Mouse (Mus musculus): ENCODE data around the gene E2f2. TPM values are rescaled to one million over a fixed set of nuclear protein-coding genes. Genes with fewer than 3 reads are reported as not detected.
A peak's percentile ranks its signal among the peaks of the same experiment; 100 is the strongest.

Gene E2f2
- total and polyA plus RNA-seq, 2 experiments from 2014 or later = 1.2 to 1.4 TPM

DNA sequence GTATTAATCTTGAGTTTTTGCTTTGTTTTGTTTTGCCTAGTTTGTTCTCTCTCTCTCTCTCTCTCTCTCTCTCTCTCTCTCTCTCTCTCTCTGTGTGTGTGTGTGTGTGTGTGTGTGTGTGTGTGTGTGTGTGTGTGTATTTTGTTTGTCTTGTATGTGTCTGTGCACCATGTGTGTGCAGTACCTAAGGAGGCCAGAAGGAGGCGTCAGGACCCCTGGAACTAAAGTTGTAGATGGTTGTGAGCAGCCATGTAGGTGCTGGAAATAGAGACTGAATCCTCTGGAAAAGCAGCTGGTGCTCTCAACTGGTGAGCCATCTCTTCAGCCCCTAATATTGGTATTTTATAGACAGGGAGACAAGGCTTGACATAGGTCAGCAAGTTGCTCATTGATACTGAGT is 42.4 kb upstream of the E2f2 start:
- no peak for ATAC-seq

DNA sequence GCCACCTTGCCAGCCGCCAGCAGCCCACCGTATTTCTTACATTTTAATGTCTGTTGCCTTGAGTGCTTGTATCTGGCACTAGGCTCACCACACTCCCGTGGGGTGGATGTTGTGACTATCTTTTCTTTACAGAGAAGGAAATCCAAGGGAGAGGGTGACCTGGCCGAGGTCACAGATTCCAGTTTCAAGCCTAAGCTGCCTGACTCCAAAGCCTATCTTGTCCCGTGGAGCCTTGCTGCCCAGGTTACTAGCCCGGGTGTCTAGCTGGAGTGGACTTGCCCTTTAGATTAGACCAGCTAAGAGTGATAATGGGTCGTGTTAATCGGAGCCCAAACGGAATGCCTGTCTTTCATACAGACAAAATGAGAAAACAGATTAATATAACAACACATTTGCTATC is 38.4 kb upstream of the E2f2 start:
- peak overlapping the region; percentile 86; the same call in 1 of the 2 replicates for H3K4me2 ChIP-seq (ENCODE audit: low read depth)
- peak overlapping the region; percentile 91 for H3K27ac ChIP-seq (ENCODE audit: low read depth, low read length)
- 19% methylated on average over 9 of the region's 9 CpGs for WGBS
- no peak overlapping the region for H3K4me3 ChIP-seq (ENCODE audit: low read depth, low read length)
- H3K4me1 ChIP-seq (ENCODE audit: insufficient read depth) = peaks cover 22% of the 10 kb centered on the region; the same call in 1 of the 2 replicates
- no peak for DNase-seq
- no peaks in the 10 kb centered on the region for H3K9me3 ChIP-seq (ENCODE audit: low read length)
- no peak for TF ChIP-seq CTCF (IDR thresholded peaks at IDR 0.05; ENCODE audit: low read depth)
- no peaks in the 10 kb centered on the region for H3K27me3 ChIP-seq (ENCODE audit: insufficient read depth, low read length)
- no peaks in the 10 kb centered on the region for H3K36me3 ChIP-seq (ENCODE audit: insufficient read depth)
- no peak for ATAC-seq
- peak overlapping the region; percentile 66; the same call in 1 of the 2 replicates for H3K9ac ChIP-seq

More for the DNA sequence above, 42.4 kb upstream of the E2f2 start:
- Histone ChIP-seq H3K4me3 (ENCODE audit: low read depth, low read length) (no peak overlapping the region), H3K9me3 (ENCODE audit: low read length) (no peaks in the 10 kb centered on the region), H3K4me2 (ENCODE audit: low read depth) (no peak overlapping the region), H3K36me3 (ENCODE audit: insufficient read depth) (no peaks in the 10 kb centered on the region), H3K27ac (ENCODE audit: low read depth, low read length) (no peak overlapping the region), H3K4me1 (ENCODE audit: insufficient read depth) (0 out of 2 replicates have a peak, but pooled peaks cover 8% of the 10 kb centered on the region), H3K27me3 (ENCODE audit: insufficient read depth, low read length) (no peaks in the 10 kb centered on the region), H3K9ac (no peak overlapping the region)
- DNase-seq = no peak
- WGBS = 88% methylated on average over 1 of the region's 1 CpGs
- TF ChIP-seq CTCF (IDR thresholded peaks at IDR 0.05; ENCODE audit: low read depth) = no peak

DNA sequence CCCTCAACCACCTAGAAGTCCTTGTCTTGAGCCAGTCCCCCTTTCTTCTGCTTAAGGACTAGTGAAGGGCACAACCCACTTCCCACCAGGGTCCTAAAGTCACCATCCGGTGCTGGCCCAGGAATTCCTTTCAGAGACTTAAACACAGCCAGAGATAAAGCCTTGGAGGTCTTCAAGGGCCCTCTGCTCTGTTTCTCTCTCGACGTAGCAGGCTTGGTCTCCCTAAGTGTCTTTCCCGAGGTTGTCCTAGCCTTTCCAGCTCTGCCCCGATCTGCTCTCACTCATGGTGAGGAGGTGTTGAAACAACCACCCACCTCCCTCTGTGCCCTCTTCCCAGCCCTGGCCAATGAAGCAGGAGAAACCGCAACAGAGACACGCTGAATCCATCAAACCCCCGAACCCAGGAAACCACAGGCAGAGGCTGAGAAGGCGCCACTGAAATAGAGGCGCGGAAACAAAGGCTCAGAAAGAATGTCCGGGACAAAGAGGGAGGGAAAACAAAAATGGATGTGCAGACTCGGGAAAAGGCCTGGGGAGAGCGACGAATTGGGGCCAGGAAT is 37.7 kb upstream of the E2f2 start:
- peak overlapping the region; percentile 49 for H3K4me3 ChIP-seq (ENCODE audit: low read depth, low read length)
- no peaks in the 10 kb centered on the region for H3K9me3 ChIP-seq (ENCODE audit: low read length)
- peak; percentile 66 for ATAC-seq
- H3K36me3 ChIP-seq (ENCODE audit: insufficient read depth) = no peaks in the 10 kb centered on the region
- peak overlapping the region; percentile 86 for H3K4me2 ChIP-seq (ENCODE audit: low read depth)
- peaks cover 22% of the 10 kb centered on the region; the same call in 1 of the 2 replicates for H3K4me1 ChIP-seq (ENCODE audit: insufficient read depth)
- peak; percentile 61 for DNase-seq
- H3K9ac ChIP-seq = peak overlapping the region; percentile 66
- no peak for TF ChIP-seq CTCF (IDR thresholded peaks at IDR 0.05; ENCODE audit: low read depth)
- H3K27me3 ChIP-seq (ENCODE audit: insufficient read depth, low read length) = no peaks in the 10 kb centered on the region
- peak overlapping the region; percentile 91 for H3K27ac ChIP-seq (ENCODE audit: low read depth, low read length)
- WGBS = 4% methylated on average over 15 of the region's 15 CpGs

DNA sequence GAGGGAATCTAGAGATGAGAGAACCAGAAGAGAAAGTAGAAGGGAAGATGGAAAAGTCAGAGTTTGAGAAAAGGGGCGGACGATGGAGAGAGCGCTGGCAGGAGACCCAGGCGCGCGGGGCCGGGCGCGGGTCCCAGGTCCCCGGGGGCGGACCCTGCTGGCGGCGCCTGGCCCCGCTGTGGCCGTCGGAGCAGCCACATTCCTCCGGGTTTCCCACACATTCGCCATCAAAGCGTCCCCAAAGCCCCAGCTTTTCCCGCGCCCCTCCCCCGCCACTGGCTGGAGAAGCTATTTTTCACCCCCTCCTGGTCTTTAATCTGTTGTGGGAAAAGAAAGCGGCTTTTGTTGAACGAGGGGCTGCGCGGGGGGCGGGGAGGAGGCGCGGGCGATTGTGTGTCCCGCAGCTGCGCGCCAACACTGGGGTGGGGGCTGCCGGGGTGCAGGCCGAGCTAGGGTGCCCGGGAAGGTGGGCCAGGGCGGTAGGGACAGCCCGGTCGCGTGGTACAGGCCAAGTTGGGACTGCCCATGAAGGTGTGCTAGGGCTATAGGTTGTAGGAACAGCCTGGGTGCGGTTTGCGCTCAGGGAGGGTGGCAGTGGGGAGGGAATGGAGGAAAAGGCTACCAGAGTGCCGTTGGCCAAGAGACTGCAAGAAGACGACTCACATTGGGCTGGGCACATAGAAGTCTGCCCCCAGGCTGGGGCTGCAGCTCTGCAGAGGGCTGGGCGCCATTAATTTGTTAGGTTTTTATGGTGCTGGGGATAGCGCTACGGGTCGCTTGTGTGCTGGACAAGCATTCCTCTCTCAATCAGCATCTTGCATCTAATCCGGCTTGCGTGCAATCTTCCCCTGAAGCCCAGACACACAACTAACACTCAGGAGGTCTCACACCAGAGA is 37.0 kb upstream of the E2f2 start:
- DNase-seq = peak; percentile 83
- H3K27ac ChIP-seq (ENCODE audit: low read depth, low read length) = peak overlapping the region; percentile 91
- H3K4me3 ChIP-seq (ENCODE audit: low read depth, low read length) = peak overlapping the region; percentile 49
- no peaks in the 10 kb centered on the region for H3K36me3 ChIP-seq (ENCODE audit: insufficient read depth)
- H3K27me3 ChIP-seq (ENCODE audit: insufficient read depth, low read length) = no peaks in the 10 kb centered on the region
- peak overlapping the region; percentile 86 for H3K4me2 ChIP-seq (ENCODE audit: low read depth)
- H3K9ac ChIP-seq = peak overlapping the region; percentile 66
- peak; percentile 81 for ATAC-seq
- no peak for TF ChIP-seq CTCF (IDR thresholded peaks at IDR 0.05; ENCODE audit: low read depth)
- peaks cover 25% of the 10 kb centered on the region; the same call in 1 of the 2 replicates for H3K4me1 ChIP-seq (ENCODE audit: insufficient read depth)
- no peaks in the 10 kb centered on the region for H3K9me3 ChIP-seq (ENCODE audit: low read length)
- 2% methylated on average over 47 of the region's 50 CpGs for WGBS

DNA sequence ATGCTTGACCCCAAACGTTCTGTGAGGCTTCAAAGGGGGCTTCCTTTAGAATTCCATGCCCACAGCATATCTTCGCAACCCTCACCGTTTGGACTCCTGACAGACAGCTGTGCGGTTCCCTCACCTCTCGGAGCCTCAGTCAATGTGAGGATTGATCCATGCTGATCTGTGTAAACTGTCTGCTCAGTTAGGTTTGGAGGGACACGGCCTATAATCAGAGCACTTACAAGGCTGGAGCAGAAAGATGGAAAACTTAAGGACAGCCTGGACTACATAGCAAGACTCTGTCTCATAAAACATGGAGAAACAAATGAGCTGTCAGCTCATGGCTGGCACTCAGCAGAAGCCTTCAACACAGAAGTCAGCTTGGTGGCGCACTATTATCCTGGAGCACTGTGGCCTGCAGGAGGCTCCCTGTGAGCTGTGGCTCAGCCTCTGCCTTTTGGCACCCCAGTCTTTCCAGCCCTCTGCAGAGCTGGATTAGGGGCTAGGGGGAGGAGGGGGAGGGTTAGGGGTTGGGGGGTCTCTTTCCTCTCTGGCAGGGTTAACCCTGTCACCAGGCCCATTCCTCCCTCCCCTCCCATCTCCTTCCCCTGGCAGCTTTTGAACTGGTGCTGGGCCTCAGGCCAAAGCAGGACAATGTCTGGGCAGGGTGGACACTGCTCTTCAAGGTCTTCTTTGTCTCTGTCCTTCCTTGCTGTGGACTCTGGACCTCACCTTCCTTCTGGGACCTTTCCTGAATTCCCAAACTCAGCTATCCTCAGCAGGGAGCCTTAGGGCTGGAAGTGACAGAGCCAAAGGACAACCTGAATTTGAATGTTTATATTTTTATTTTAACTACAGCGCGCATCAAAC is 36.1 kb upstream of the E2f2 start:
- H3K4me1 ChIP-seq (ENCODE audit: insufficient read depth) = peaks cover 25% of the 10 kb centered on the region; the same call in 1 of the 2 replicates
- DNase-seq (no peak), ATAC-seq (0 out of 2 replicates have a peak, but pooled peaks have one; percentile 8)
- H3K9me3 ChIP-seq (ENCODE audit: low read length) = no peaks in the 10 kb centered on the region
- peak overlapping the region; percentile 86 for H3K4me2 ChIP-seq (ENCODE audit: low read depth)
- peak overlapping the region; percentile 66 for H3K9ac ChIP-seq
- WGBS = 35% methylated on average over 9 of the region's 9 CpGs
- peak overlapping the region; percentile 91 for H3K27ac ChIP-seq (ENCODE audit: low read depth, low read length)
- peak overlapping the region; percentile 49 for H3K4me3 ChIP-seq (ENCODE audit: low read depth, low read length)
- peak; percentile 44 for TF ChIP-seq CTCF (IDR thresholded peaks at IDR 0.05; ENCODE audit: low read depth)
- no peaks in the 10 kb centered on the region for H3K36me3 ChIP-seq (ENCODE audit: insufficient read depth)
- no peaks in the 10 kb centered on the region for H3K27me3 ChIP-seq (ENCODE audit: insufficient read depth, low read length)

DNA sequence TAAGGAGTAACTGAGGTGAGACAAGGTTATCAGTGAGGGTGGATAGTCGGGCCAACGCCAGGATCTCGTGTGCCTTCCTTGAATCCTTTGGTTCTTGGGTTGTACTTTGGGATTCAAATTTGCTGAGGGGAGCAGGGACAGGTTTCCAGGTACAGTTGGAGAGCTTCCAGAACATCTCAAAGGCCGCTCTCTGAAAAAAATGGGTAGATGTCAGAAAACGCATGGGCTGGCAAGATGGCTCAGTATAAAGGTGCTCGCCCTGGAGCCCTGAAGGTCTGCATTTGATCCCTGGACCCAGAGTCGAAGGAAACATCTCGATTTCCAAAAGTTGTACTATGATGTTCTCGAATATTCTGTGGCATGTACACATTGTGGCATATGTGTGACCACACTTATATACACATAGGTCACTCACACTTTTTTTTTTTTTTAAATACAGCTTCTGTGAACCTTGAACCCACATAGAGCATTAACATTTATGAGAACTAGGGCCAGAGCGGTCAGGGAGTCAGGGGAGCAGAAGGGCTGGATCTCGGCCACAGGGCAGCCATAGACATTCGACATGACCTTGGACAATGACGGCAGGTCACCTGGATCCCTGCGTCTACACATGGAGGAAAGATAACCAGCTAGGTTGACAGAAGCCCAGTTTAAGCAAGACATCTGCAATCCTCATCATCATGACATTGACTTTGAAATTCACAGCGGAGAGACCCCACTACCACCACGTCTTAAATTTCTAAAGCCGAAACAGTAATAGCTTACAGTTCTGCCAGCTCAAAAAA is 32.7 kb upstream of the E2f2 start:
- Histone ChIP-seq H3K4me3 (ENCODE audit: low read depth, low read length) (no peak overlapping the region), H3K4me1 (ENCODE audit: insufficient read depth) (peaks cover 24% of the 10 kb centered on the region; the same call in 1 of the 2 replicates), H3K36me3 (ENCODE audit: insufficient read depth) (no peaks in the 10 kb centered on the region), H3K27ac (ENCODE audit: low read depth, low read length) (peak overlapping the region; percentile 68), H3K9me3 (ENCODE audit: low read length) (no peaks in the 10 kb centered on the region), H3K9ac (0 out of 2 replicates have a peak overlapping the region, but pooled peaks have one; percentile 6), H3K27me3 (ENCODE audit: insufficient read depth, low read length) (no peaks in the 10 kb centered on the region), H3K4me2 (ENCODE audit: low read depth) (peak overlapping the region; percentile 49; the same call in 1 of the 2 replicates)
- WGBS = 60% methylated on average over 17 of the region's 17 CpGs
- no peak for TF ChIP-seq CTCF (IDR thresholded peaks at IDR 0.05; ENCODE audit: low read depth)
- no peak for ATAC-seq
- DNase-seq = no peak
